Mouse (Mus musculus) spleen, adult 2 months (tissue): ENCODE measurements around the gene Nos2.

Experiments
- CTCF ChIP-seq: fragments of 200-500 bp; IDR thresholded peaks from 2 replicates; pipeline ENCODE4 v1.5.1; 2011; ENCODE audit warnings: mild to moderate bottlenecking, inconsistent platforms; ENCODE audit not compliant: insufficient read depth, insufficient read length, insufficient replicate concordance; ENCODE audit errors: extremely low read depth
- POLR2A ChIP-seq: fragments of 200-500 bp; IDR thresholded peaks from 2 replicates; pipeline ENCODE4 v1.6.1; 2011; ENCODE audit warnings: low read depth, low read length, inconsistent platforms

DNA sequence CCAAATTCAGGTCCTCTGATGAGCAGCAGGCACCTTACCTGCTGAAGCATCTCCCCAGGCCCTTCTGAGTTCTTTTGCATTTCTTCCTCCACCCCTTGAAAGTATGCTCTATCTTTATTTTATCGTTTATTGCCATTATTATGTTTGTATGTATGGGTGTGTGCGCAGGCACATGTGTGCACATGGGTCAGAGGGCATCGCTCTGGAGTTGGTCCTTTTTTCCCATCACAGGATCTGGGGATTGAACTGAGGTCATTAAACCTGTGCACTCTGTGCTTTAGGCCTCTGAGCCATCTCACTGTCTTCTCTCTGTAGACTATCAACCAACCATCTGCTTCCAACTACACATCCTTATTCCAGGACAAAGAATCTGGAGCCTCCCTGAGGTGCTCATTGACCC lies 40.9 kb upstream of the Nos2 start:
- TF ChIP-seq POLR2A = no peak
- TF ChIP-seq CTCF = no peak
